Mouse (Mus musculus): Measurements from ENCODE around the gene Ppard.

DNA sequence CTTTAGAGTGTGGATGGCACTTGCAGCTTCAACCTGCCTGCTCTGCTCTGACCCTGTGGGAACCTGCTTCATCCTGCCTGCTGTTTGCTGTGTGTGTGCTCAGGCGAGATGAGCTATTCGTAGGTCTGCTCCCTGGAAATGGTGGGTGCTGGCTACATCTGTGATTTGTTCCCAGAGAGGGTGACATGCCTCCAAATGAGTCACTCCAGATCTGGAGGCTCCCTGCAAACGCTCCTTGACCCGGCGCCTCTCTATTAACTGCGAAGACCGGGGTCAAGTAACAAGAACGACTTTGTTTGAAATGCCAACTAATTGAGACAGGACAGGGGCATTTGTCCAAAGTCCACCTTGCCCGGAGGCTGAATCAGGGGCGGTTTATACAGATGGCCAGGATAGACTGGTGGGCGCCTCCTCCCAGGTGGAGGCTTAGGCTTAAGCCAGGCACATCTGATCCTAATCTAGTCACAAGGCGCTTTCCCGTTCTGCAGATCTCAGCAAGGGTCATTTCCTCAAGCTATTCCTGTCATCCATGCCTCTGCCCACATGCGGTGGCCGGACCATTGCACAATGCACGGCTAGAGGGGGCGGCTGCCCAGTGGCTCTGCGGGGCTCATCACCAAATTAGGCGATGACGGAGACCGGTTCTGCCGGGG is 95.3 kb downstream of the Ppard start:
- TF ChIP-seq FLI1 (IDR thresholded peaks at IDR 0.05; ENCODE audit: low read length) (no peak), GATA1 (IDR thresholded peaks at IDR 0.05; ENCODE audit: borderline replicate concordance, low read length) (no peak)

Data from megakaryocyte, embryonic 14.5 days (primary cell).